Mouse (Mus musculus): ENCODE measurements around the gene Pus3. TPM values are rescaled to one million over a fixed set of nuclear protein-coding genes. Genes with fewer than 3 reads are reported as not detected.
A peak's percentile ranks its signal among the peaks of the same experiment; 100 is the strongest.

Pus3 gene
- polyA plus RNA-seq (2014; fragmentation: Nextera tagmentation; extraction: Ambion mirVana), result 23.8 and 24.8 TPM in 2 replicates

DNA sequence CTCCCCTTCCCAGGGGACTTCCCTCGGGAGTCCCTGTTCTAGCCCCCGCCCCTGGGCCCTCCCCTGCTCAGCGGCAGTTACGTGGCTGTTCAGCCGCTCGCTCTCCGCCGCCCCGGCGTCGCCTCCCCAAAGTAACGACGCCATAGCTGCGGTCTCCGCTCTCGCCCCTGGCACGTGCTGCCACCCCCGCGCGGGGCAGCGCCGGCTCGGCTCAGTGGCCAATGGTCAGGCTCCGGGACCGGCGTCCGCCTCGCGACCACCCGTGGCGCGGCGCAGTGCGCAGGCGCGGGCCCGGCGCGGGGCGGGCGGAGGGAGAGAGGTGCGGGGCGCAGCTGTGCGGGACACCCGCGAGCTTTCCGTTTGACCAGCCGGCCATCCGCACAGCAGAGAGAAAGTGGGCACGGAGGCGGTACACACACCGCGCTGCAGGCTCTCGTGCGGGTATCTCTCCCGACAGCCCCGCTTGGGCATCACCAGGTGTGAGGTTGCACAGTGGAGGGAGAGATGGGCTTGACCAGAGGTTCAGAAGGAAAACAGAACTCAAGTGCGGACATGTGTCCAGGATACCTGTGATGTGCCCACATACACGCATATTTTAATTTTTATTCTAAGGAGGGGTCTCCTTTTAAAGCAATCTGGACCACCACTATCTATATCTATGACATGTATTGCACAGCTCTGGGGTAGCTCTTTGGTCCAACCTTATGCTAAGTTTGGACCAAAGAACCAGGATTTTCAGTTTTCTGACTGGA is at the start of gene Pus3, which contains the start of gene Ddx25:
Pus3 (plus strand) TSS at position 339 of the 752 bp plus-strand sequence.
Ddx25 (minus strand) TSS at position 272 of the 752 bp plus-strand sequence.
- peak within 1 kb of the TSS; percentile 75 for H3K9ac ChIP-seq (ENCODE audit: low read length)
- no peak within 1 kb of the TSS for H3K27ac ChIP-seq (ENCODE audit: low read depth, low read length)
- H3K4me3 ChIP-seq (ENCODE audit: low read depth, low read length), result peak within 1 kb of the TSS; percentile 68
- H3K36me3 ChIP-seq (ENCODE audit: control insufficient read depth, insufficient read depth, low read length), result peaks cover 8% of the 10 kb centered on the region; the same call in 1 of the 2 replicates
- WGBS, result under 1% methylated on average over 59 of the region's 59 CpGs
- peak within 1 kb of the TSS; percentile 89 for H3K4me2 ChIP-seq
- peaks cover 7% of the 10 kb centered on the region; the same call in 1 of the 2 replicates for H3K4me1 ChIP-seq (ENCODE audit: control insufficient read depth, insufficient read depth, low read length)
- peaks cover 6% of the 10 kb centered on the region; the same call in 1 of the 2 replicates for H3K27me3 ChIP-seq (ENCODE audit: control insufficient read depth, insufficient read depth, low read length)
- ATAC-seq (ENCODE audit: low FRiP score), result peak; percentile 89
- H3K9me3 ChIP-seq (ENCODE audit: control insufficient read depth, low read length), result no peaks in the 10 kb centered on the region
- DNase-seq (ENCODE audit: low spot score, missing footprints), result peak; percentile 99

DNA sequence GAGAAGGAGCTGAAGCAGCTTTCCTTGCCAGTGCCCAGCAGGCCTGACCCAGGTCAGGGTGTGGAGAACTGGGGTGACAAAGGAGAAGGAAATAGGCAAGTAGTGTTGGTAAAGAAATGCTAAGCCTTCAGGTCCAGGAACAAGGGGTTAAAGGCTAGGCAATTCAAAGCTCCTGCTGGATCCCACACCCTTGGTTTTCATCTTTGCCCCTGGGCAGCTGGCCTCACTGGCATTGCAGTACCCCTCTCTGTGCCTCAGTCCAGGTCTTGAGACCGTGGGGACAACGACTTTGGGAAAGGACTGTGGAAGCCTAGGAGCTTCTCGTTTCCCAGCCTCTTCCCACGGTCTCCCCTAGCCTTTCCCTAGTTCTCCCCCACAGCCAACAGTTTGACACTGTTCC is 44.5 kb upstream of the Pus3 start:
- Histone ChIP-seq H3K27me3 (ENCODE audit: control insufficient read depth, insufficient read depth, low read length) (no peaks in the 10 kb centered on the region), H3K4me1 (ENCODE audit: control insufficient read depth, insufficient read depth, low read length) (no peaks in the 10 kb centered on the region), H3K4me3 (ENCODE audit: low read depth, low read length) (no peak overlapping the region), H3K36me3 (ENCODE audit: control insufficient read depth, insufficient read depth, low read length) (no peaks in the 10 kb centered on the region), H3K9me3 (ENCODE audit: control insufficient read depth, low read length) (no peaks in the 10 kb centered on the region), H3K4me2 (no peak overlapping the region), H3K9ac (ENCODE audit: low read length) (no peak overlapping the region), H3K27ac (ENCODE audit: low read depth, low read length) (no peak overlapping the region)
- WGBS, result 84% methylated on average over 4 of the region's 4 CpGs
- ATAC-seq (ENCODE audit: low FRiP score) (no peak), DNase-seq (ENCODE audit: low spot score, missing footprints) (no peak)

DNA sequence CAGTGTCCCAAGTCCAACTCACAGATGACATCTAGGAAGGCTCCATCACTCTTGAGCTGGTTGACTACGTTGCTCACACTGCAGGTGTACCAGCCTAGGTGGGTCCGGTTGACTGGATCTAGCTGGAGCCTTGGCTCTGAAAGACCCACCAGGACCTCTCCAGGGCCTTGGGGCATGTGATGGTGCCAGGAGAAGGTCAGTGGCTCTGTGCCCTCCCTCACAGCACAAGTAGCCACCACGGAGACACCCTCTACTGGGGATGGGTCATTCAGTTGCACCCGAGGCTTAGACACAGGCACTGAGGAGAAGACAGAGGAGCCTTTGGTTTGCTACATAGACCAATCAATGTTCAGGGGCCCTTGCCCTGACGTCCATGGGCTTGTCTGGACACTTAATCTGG is 42.2 kb upstream of the Pus3 start:
- H3K27me3 ChIP-seq (ENCODE audit: control insufficient read depth, insufficient read depth, low read length), result no peaks in the 10 kb centered on the region
- H3K36me3 ChIP-seq (ENCODE audit: control insufficient read depth, insufficient read depth, low read length), result no peaks in the 10 kb centered on the region
- DNase-seq (ENCODE audit: low spot score, missing footprints) (no peak), ATAC-seq (ENCODE audit: low FRiP score) (no peak)
- no peak overlapping the region for H3K9ac ChIP-seq (ENCODE audit: low read length)
- no peaks in the 10 kb centered on the region for H3K4me1 ChIP-seq (ENCODE audit: control insufficient read depth, insufficient read depth, low read length)
- H3K4me3 ChIP-seq (ENCODE audit: low read depth, low read length), result no peak overlapping the region
- no peak overlapping the region for H3K4me2 ChIP-seq
- 88% methylated on average over 5 of the region's 5 CpGs for whole genome bisulfite sequencing
- no peak overlapping the region for H3K27ac ChIP-seq (ENCODE audit: low read depth, low read length)
- H3K9me3 ChIP-seq (ENCODE audit: control insufficient read depth, low read length), result no peaks in the 10 kb centered on the region

DNA sequence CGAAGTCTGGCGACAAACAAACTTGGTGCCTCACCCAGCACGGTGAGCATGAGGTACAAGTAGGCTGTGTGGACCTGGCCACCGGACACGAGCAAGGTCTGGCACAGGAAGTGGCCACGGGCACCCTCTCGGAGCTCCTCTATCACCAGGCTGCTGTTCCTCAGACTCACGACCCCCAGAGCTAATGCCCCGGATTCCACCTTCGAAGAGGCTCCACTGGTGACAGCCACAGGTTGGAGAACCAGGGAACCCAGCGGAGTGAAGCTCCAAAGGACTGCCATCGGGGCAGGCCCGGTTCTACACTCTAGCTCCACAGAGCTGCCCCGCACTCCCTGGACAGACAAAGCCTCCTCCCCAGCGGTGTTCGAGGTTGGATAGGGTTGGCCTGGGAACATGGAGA is 41.7 kb upstream of the Pus3 start:
- DNase-seq (ENCODE audit: low spot score, missing footprints), result no peak
- 90% methylated on average over 16 of the region's 16 CpGs for WGBS
- no peak overlapping the region for H3K4me2 ChIP-seq
- H3K27me3 ChIP-seq (ENCODE audit: control insufficient read depth, insufficient read depth, low read length), result no peaks in the 10 kb centered on the region
- no peaks in the 10 kb centered on the region for H3K4me1 ChIP-seq (ENCODE audit: control insufficient read depth, insufficient read depth, low read length)
- H3K36me3 ChIP-seq (ENCODE audit: control insufficient read depth, insufficient read depth, low read length), result no peaks in the 10 kb centered on the region
- no peak for ATAC-seq (ENCODE audit: low FRiP score)
- no peaks in the 10 kb centered on the region for H3K9me3 ChIP-seq (ENCODE audit: control insufficient read depth, low read length)
- H3K4me3 ChIP-seq (ENCODE audit: low read depth, low read length), result no peak overlapping the region
- H3K27ac ChIP-seq (ENCODE audit: low read depth, low read length), result no peak overlapping the region
- no peak overlapping the region for H3K9ac ChIP-seq (ENCODE audit: low read length)

DNA sequence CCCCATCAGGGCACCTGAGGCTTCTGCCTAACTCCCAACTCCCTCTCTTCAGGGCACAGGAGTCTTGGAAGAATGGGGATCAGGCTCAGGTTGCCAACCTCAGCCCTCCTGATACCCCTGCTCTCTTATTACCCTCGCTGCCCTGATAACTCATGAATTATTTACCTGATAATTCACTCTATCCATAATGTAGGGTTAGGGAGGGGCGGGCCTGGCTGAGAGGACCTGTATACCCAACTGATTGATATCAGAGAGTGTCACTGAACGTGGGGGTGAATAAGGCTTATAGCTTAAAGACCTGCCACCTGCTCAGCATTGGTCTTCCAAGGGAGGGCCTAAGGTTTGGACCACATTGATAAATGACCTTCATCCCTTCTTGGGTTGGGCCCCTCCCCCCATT is 40.2 kb upstream of the Pus3 start, which contains the start of gene Gm1113:
Gm1113 (minus strand) TSS at position 101 of the 400 bp plus-strand sequence.
- WGBS, result 80% methylated on average over 3 of the region's 3 CpGs
- H3K27ac ChIP-seq (ENCODE audit: low read depth, low read length), result no peak within 1 kb of the TSS
- no peaks in the 10 kb centered on the region for H3K27me3 ChIP-seq (ENCODE audit: control insufficient read depth, insufficient read depth, low read length)
- no peak within 1 kb of the TSS for H3K4me3 ChIP-seq (ENCODE audit: low read depth, low read length)
- no peaks in the 10 kb centered on the region for H3K9me3 ChIP-seq (ENCODE audit: control insufficient read depth, low read length)
- no peak within 1 kb of the TSS for H3K9ac ChIP-seq (ENCODE audit: low read length)
- DNase-seq (ENCODE audit: low spot score, missing footprints) (no peak), ATAC-seq (ENCODE audit: low FRiP score) (no peak)
- H3K36me3 ChIP-seq (ENCODE audit: control insufficient read depth, insufficient read depth, low read length), result no peaks in the 10 kb centered on the region
- no peak within 1 kb of the TSS for H3K4me2 ChIP-seq
- peaks cover 2% of the 10 kb centered on the region; the same call in 1 of the 2 replicates for H3K4me1 ChIP-seq (ENCODE audit: control insufficient read depth, insufficient read depth, low read length)

DNA sequence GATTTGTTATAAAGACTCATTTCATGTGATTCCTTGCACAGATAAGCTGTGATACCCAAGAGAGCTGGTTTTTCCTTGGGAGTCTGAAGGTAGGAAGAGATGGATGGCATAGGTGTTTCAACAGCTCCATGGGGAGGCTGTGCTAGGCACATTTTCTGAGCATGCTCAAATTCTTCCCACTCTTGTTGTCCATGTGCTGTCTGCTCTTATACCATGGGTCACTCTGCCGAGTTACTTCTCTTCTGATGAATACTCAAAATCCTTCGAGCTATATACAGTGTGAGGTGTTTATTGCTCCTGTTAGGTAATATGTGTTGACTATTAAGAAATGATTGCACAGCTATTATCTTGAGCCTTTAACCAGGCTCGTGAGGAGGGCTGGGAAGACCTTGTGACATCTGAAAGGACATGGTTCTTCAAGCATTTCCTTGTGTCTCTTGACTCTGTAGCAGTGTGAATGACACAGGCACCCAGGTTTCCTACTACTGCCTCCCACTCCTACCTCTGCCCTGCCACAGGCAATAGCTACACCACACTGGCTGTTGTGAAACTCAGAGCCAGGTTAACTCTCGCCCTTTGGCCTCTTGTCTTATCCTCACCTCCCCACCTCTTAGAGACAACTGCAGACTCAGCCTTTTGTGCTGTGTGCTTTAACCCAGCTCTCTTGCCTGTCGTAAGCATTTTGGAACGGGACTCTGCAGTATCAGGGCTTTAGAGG is 37.6 kb upstream of the Pus3 start:
- ATAC-seq (ENCODE audit: low FRiP score), result no peak
- Histone ChIP-seq H3K27me3 (ENCODE audit: control insufficient read depth, insufficient read depth, low read length) (no peaks in the 10 kb centered on the region), H3K9me3 (ENCODE audit: control insufficient read depth, low read length) (no peaks in the 10 kb centered on the region), H3K36me3 (ENCODE audit: control insufficient read depth, insufficient read depth, low read length) (no peaks in the 10 kb centered on the region), H3K27ac (ENCODE audit: low read depth, low read length) (no peak overlapping the region), H3K4me1 (ENCODE audit: control insufficient read depth, insufficient read depth, low read length) (peaks cover 10% of the 10 kb centered on the region), H3K4me2 (no peak overlapping the region), H3K4me3 (ENCODE audit: low read depth, low read length) (no peak overlapping the region), H3K9ac (ENCODE audit: low read length) (no peak overlapping the region)
- 83% methylated on average over 6 of the region's 6 CpGs for WGBS
- peak; percentile 61 for DNase-seq (ENCODE audit: low spot score, missing footprints)

DNA sequence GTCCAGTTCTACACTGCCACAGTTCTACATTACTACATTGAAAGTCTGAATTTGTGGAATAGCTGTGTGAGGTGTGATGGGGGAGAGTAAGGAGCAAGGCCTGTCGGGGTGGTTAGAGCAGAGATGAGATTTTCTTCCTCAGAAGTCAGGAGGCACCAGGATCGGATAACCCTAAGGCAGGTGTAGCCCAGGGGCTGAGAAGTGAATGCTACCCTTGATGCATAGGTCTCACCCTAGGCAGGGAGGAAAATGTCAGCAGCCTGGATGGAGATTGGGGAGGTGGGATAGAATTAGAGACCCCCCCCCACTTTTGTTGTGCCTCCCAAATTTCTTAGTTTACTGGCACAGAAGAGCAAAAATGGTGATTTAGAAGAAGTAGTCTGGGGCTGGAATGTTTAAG is 36.2 kb upstream of the Pus3 start:
- no peak overlapping the region for H3K9ac ChIP-seq (ENCODE audit: low read length)
- no peak overlapping the region for H3K27ac ChIP-seq (ENCODE audit: low read depth, low read length)
- H3K4me1 ChIP-seq (ENCODE audit: control insufficient read depth, insufficient read depth, low read length), result peaks cover 10% of the 10 kb centered on the region
- DNase-seq (ENCODE audit: low spot score, missing footprints) (peak; percentile 51), ATAC-seq (ENCODE audit: low FRiP score) (no peak)
- no peak overlapping the region for H3K4me3 ChIP-seq (ENCODE audit: low read depth, low read length)
- no peaks in the 10 kb centered on the region for H3K9me3 ChIP-seq (ENCODE audit: control insufficient read depth, low read length)
- H3K36me3 ChIP-seq (ENCODE audit: control insufficient read depth, insufficient read depth, low read length), result no peaks in the 10 kb centered on the region
- no peak overlapping the region for H3K4me2 ChIP-seq
- 73% methylated on average over 2 of the region's 2 CpGs for WGBS
- H3K27me3 ChIP-seq (ENCODE audit: control insufficient read depth, insufficient read depth, low read length), result no peaks in the 10 kb centered on the region

DNA sequence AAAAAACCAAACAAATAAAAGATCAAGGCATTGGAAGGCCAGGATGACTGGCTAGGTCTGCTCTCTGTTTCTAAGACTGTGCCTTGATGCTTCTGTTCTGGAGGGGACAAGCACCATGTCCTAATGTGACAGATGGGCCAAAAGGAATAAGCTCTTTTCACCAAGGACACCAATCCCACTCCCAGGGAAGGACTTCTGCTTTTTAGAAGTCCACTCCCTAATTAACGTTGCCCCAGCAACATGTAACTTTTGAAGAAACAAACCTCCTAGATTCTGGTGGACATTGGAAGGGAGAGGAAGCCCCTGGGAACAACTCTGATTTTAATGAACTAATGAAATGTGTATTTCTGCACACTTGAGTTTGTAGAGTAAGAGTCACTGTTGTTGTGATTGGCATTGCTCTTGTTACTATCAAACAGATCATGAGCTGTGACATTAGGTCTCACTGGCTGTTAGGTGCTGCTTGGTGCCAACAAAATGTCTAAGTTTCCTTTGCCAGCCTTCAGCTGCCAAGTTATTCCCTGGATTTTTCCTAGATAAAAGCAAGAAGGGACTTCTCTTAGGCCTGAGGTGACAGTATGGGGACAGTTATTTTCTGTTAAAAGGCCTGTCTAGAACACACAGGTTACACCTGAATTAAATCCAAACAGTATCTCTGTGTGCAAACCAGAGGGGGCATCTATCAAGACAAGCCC is 35.4 kb upstream of the Pus3 start:
- H3K36me3 ChIP-seq (ENCODE audit: control insufficient read depth, insufficient read depth, low read length), result no peaks in the 10 kb centered on the region
- H3K27me3 ChIP-seq (ENCODE audit: control insufficient read depth, insufficient read depth, low read length), result no peaks in the 10 kb centered on the region
- ATAC-seq (ENCODE audit: low FRiP score) (no peak), DNase-seq (ENCODE audit: low spot score, missing footprints) (peak; percentile 59)
- no peak overlapping the region for H3K27ac ChIP-seq (ENCODE audit: low read depth, low read length)
- H3K9ac ChIP-seq (ENCODE audit: low read length), result no peak overlapping the region
- H3K4me3 ChIP-seq (ENCODE audit: low read depth, low read length), result no peak overlapping the region
- no peak overlapping the region for H3K4me2 ChIP-seq
- H3K4me1 ChIP-seq (ENCODE audit: control insufficient read depth, insufficient read depth, low read length), result peaks cover 10% of the 10 kb centered on the region
- WGBS, result 88% methylated on average over 1 of the region's 1 CpGs
- H3K9me3 ChIP-seq (ENCODE audit: control insufficient read depth, low read length), result no peaks in the 10 kb centered on the region
